Mouse (Mus musculus) gastrocnemius, postnatal 36 days (tissue): ENCODE measurements at regions not wholly inside any gene's neighbourhood (a gene's known extent, or its start where the extent isn't known, plus 50 kb on each side); places are given as distances from the start of the nearest gene placed in this dataset.

ENCODE experiments used
- DNase-seq, 2 experiments: peaks; one replicate each; pipeline ENCODE4 v3.0.0; 2022
- intact Hi-C: fragments of 180-260 bp; cut with DNase I; formaldehyde crosslinking; loops from one replicate; pipeline ENCODE4 v1.15.1; 2025
- microRNA-seq, 2 experiments: library from miRNA; unstranded; fragments of <30 nt; microRNA quantifications; one replicate each; pipeline ENCODE4 v1.2.0; 2021

GRCm38 (mm10) chr1:73084946-73085345 lies 69.2 kb upstream of the Tnp1 start:
- DNase-seq = no peak
- intact Hi-C loops = no loop called here

DNA sequence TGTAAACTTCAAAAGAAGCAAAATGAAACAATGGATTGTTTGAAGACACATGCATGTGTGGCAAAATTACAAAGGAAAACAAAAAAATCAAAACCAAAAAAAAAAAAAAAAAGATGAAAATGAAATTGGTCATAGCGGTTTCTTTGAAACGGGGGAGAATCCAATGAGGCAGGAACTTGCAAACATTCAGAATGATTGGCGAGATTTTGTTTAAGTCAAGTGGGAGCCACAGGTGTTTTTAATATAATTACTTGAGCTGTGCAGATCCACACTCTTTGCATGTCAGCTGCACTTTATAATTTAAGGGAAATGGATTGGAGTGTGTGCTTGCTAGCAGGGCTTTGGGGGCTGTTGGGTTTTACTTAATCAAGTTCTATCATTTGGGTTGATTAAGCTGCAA lies 67.7 kb upstream of the Tnp1 start:
- no peak for DNase-seq
- intact Hi-C loops = no loop called here

- intact Hi-C loops = loop anchor here (5.0 kb wide), 1 partner anchor 73 kb away; no protein-coding TSS in a partner anchor
- no peak for DNase-seq
Observed at GRCm38 (mm10) chr1:73079518-73079917, 63.8 kb upstream of the Tnp1 start.

DNA sequence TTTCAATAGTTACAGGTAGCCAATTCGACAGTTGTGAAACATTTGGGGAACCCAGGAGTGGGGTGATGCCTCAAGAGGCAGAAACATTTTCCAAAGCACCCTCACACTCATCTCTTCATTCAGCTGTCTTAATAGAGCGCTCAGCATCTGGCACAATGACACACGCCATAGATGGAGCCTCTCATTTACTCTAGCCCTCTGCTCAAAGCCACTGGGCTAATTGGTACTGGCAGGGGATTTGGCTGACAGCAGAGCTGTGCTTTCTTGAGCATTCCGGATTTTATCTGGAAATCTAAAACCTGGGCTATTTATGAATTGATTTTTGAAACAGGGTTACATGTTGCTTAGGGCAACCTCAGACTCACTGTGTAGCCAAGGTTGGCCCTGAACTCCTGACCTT lies 61.4 kb upstream of the Tnp1 start:
- intact Hi-C loops = loop anchor here (5.0 kb wide), 1 partner anchor 75 kb away; no protein-coding TSS in a partner anchor

GRCm38 (mm10) chr1:73075699-73076373 lies 60.1 kb upstream of the Tnp1 start:
- no peak for DNase-seq
- intact Hi-C loops = loop anchor here (5.0 kb wide), 1 partner anchor 76 kb away; no protein-coding TSS in a partner anchor

More for the DNA sequence above, 61.4 kb upstream of the Tnp1 start:
- DNase-seq = no peak

DNA sequence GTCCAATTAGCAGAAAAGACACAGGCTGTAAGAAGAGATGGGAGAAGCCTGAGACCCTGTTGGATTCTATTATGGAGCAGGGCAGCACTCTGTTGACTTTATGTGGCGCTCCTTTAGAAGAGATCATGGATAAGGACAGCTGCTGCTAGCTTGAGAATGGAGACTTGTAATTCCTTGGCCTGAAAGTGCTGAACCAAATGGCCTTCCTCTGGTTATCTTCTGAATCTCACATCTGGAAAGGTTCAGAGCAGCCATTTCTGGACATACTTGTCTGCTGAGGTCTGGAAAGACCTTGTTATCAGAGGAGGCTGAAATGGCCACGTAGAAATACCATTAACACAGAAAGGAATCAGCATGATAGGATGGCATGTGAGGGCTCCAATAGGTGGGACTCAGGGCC lies 59.5 kb upstream of the Tnp1 start:
- intact Hi-C loops = loop anchor here (5.0 kb wide), 1 partner anchor 77 kb away; no protein-coding TSS in a partner anchor
- no peak for DNase-seq

DNA sequence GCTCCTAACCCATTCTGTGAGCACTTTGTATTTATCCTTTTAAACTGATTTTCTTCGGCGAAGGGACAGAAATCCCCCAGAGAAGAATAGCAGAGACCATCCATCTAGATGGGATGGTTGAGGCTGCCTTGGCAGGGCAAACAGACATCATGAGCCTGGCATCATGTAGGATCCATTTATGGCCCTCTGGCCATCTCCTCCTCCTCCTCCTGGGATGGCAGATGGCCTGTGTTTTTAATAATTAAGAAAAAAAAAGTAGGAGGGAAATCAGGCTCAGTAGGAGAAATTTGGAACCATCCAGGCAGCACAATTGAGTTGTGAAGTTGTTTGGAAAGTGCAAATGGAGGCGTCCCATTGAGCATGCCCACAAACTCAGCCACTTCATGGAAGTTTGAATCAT lies 58.8 kb upstream of the Tnp1 start:
- intact Hi-C loops = no loop called here

GRCm38 (mm10) chr1:73072237-73072904 lies 56.7 kb upstream of the Tnp1 start:
- no peak for DNase-seq
- intact Hi-C loops = no loop called here

More for the DNA sequence above, 58.8 kb upstream of the Tnp1 start:
- no peak for DNase-seq

- intact Hi-C loops = no loop called here
- no peak for DNase-seq
Observed at GRCm38 (mm10) chr1:73070126-73070525, 54.4 kb upstream of the Tnp1 start.

Small RNA genes lying in the stretch of these regions (microRNA-seq; reads per million reads assigned to microRNA genes)
- gene Mir6351 = 0 reads per million in 2 experiments
